Mouse (Mus musculus) testis, adult 2 months (tissue): ENCODE data around the gene Rnf212. TPM values are rescaled to one million over a fixed set of nuclear protein-coding genes. Genes with fewer than 3 reads are reported as not detected.

Experiments used
- H3K27ac ChIP-seq: fragments of 200-500 bp; 2 replicates; pipeline ENCODE4 v1.5.1; 2012; ENCODE audit warnings: low read depth, low read length; ENCODE audit not compliant: control insufficient read depth, insufficient read depth
- H3K27me3 ChIP-seq: fragments of 200-500 bp; 2 replicates; pipeline ENCODE4 v1.6.1; 2012; ENCODE audit warnings: mild to moderate bottlenecking, low read length, moderate library complexity; ENCODE audit not compliant: control insufficient read depth, insufficient read depth
- H3K36me3 ChIP-seq: fragments of 200-500 bp; 2 replicates; pipeline ENCODE4 v1.6.1; 2012; ENCODE audit warnings: mild to moderate bottlenecking, low read length; ENCODE audit not compliant: control insufficient read depth, insufficient read depth
- H3K4me1 ChIP-seq: fragments of 200-500 bp; 2 replicates; pipeline ENCODE4 v1.6.1; 2012; ENCODE audit warnings: low read length; ENCODE audit not compliant: control insufficient read depth, insufficient read depth
- H3K4me3 ChIP-seq: fragments of 200-500 bp; 2 replicates; pipeline ENCODE4 v1.5.1; 2012; ENCODE audit warnings: low read depth, mild to moderate bottlenecking, low read length, moderate library complexity, mixed read lengths; ENCODE audit not compliant: control insufficient read depth
- CTCF ChIP-seq: fragments of 200-500 bp; IDR thresholded peaks from 2 replicates; pipeline ENCODE4 v1.5.1; 2012; ENCODE audit warnings: low read depth, mild to moderate bottlenecking, inconsistent platforms, low read length, moderate library complexity; ENCODE audit not compliant: control insufficient read depth, insufficient read depth, insufficient replicate concordance
- POLR2A ChIP-seq: fragments of 200-500 bp; IDR thresholded peaks from 2 replicates; pipeline ENCODE4 v1.6.1; 2012; ENCODE audit warnings: low read depth, mild to moderate bottlenecking, inconsistent platforms, low read length, moderate library complexity; ENCODE audit not compliant: control insufficient read depth
- polyA plus RNA-seq: library from polyadenylated mRNA; depleted of rRNA; stranded (reverse); fragments of >200 nt; gene quantifications from 2 replicates; pipeline ENCODE4 v1.2.3, GENCODE M21; 2012

Gene Rnf212
- polyA plus RNA-seq, 1 experiment: 11.6 TPM

- no peaks in the 10 kb centered on the region for H3K27me3 ChIP-seq
- TF ChIP-seq CTCF: no peak
- TF ChIP-seq POLR2A: no peak
- peaks cover 8% of the 10 kb centered on the region; the same call in 1 of the 2 replicates for H3K4me1 ChIP-seq
- no peak overlapping the region for H3K27ac ChIP-seq
- H3K36me3 ChIP-seq: no peaks in the 10 kb centered on the region; the same call in 1 of the 2 replicates
- no peak overlapping the region for H3K4me3 ChIP-seq
Observed at GRCm38 (mm10) chr5:108708981-108709731, 65.6 kb downstream of the Rnf212 start.

DNA sequence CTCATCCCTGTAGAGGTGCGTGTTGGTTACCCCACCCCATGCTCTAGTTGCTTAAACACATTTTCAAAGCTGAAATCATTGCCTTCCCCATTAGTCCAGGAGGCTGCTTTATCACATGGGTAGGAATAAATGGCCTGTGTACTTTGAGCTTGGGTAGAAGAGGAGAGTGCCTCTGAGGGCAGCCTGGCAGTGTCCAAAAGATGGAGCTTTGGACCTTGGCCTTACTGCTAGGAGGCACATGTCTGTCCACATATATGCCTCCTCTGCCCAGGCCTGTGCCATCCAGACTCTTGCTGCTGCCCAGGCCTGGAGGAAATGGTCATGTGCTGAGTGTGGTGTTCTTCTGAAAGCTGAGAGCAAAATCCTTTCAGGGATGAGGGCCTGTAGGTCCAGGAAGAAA lies 66.4 kb downstream of the Rnf212 start:
- TF ChIP-seq CTCF: no peak
- Histone ChIP-seq H3K4me3 (no peak overlapping the region), H3K27me3 (no peaks in the 10 kb centered on the region), H3K27ac (no peak overlapping the region), H3K36me3 (no peaks in the 10 kb centered on the region; the same call in 1 of the 2 replicates), H3K4me1 (peaks cover 4% of the 10 kb centered on the region; the same call in 1 of the 2 replicates)

DNA sequence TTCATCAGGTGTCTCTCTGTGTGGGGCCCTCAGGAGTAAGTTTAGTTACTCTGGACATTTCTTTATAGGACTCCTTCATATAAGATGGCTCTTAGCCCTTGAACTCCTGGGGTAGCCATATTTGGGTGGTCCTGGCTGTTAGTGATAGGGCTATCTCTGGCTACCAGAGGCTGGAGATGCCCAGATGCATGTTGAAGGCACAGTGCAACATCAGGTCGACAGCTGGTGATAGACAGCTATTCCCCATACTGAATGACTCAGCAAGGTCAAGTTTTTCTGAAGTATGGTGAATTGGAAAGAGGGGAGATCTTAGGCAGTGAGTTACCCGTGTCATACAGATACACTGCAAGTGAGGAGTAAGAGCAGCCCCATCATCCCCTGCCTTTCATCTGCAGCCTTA lies 67.0 kb downstream of the Rnf212 start:
- no peaks in the 10 kb centered on the region; the same call in 1 of the 2 replicates for H3K36me3 ChIP-seq

GRCm38 (mm10) chr5:108703754-108704626 lies 70.8 kb downstream of the Rnf212 start:
- no peaks in the 10 kb centered on the region for H3K27me3 ChIP-seq
- TF ChIP-seq CTCF: no peak
- TF ChIP-seq POLR2A: no peak
- no peaks in the 10 kb centered on the region; the same call in 1 of the 2 replicates for H3K4me1 ChIP-seq
- H3K27ac ChIP-seq: no peak overlapping the region
- no peak overlapping the region for H3K4me3 ChIP-seq
- H3K36me3 ChIP-seq: no peaks in the 10 kb centered on the region; the same call in 1 of the 2 replicates

More for the DNA sequence above, 67.0 kb downstream of the Rnf212 start:
- Histone ChIP-seq H3K27me3 (no peaks in the 10 kb centered on the region), H3K4me3 (no peak overlapping the region), H3K4me1 (peaks cover 4% of the 10 kb centered on the region; the same call in 1 of the 2 replicates), H3K27ac (no peak overlapping the region)
- TF ChIP-seq POLR2A (no peak), CTCF (no peak)

DNA sequence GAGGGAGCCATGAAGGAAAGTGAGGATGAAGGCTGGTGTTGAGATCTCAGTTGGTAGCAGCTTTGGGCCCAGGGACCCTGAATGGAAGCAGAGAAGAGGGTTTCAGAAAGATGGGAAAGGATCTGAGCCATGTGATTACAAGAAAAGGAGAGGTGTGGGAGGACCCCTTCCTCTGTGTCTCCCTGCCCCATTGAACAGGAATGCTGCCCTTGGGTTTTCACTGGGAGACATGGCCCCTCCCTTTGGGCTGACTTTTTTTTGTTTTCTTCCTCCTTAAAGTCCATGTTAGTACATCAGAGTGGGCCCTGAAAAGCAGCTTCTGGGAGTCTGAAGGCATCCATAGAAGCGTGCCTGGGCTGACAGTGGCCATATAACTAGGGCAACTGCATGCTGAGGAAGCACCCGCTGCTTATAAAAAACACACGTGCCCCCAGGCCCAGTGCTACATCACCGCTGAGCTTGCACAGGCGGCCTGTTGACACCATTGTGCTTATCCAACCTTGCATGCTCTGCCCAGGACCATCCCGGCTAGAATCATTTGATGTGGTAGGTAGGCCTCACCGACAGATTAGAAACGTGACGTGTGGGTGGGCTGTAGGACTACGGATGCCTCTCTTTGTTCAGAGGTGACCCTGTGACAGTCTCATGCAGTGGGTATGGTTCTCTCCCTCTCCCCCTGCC lies 73.3 kb downstream of the Rnf212 start:
- no peak overlapping the region for H3K27ac ChIP-seq
- H3K4me3 ChIP-seq: no peak overlapping the region
- no peaks in the 10 kb centered on the region; the same call in 1 of the 2 replicates for H3K36me3 ChIP-seq
- no peaks in the 10 kb centered on the region; the same call in 1 of the 2 replicates for H3K4me1 ChIP-seq
- no peak for TF ChIP-seq CTCF
- TF ChIP-seq POLR2A: no peak
- H3K27me3 ChIP-seq: no peaks in the 10 kb centered on the region

- no peak for TF ChIP-seq CTCF
- no peak for TF ChIP-seq POLR2A
- no peaks in the 10 kb centered on the region; the same call in 1 of the 2 replicates for H3K36me3 ChIP-seq
- H3K27ac ChIP-seq: no peak overlapping the region
- no peaks in the 10 kb centered on the region; the same call in 1 of the 2 replicates for H3K4me1 ChIP-seq
- no peaks in the 10 kb centered on the region for H3K27me3 ChIP-seq
- no peak overlapping the region for H3K4me3 ChIP-seq
Observed at GRCm38 (mm10) chr5:108700346-108700745, 74.4 kb downstream of the Rnf212 start.

- Histone ChIP-seq H3K36me3 (no peaks in the 10 kb centered on the region), H3K27me3 (no peaks in the 10 kb centered on the region)
Observed at GRCm38 (mm10) chr5:108697341-108697753, 77.4 kb downstream of the Rnf212 start.

More at GRCm38 (mm10) chr5:108697341-108697753, 77.4 kb downstream of the Rnf212 start:
- no peak overlapping the region for H3K27ac ChIP-seq
- no peak overlapping the region for H3K4me3 ChIP-seq
- no peak for TF ChIP-seq CTCF
- no peak for TF ChIP-seq POLR2A
- H3K4me1 ChIP-seq: peaks cover 15% of the 10 kb centered on the region
